Mouse (Mus musculus): ENCODE results near the gene Dnmt3c. TPM values are rescaled to one million over a fixed set of nuclear protein-coding genes. Genes with fewer than 3 reads are reported as not detected.
"Not testable (repeated sequence)": the region's sequence is repeated elsewhere in the genome, so short reads cannot be mapped to it uniquely, and the experiment has no call there.

The Dnmt3c gene
- polyA plus RNA-seq, 1 experiment from 2014 or later: not detected

DNA sequence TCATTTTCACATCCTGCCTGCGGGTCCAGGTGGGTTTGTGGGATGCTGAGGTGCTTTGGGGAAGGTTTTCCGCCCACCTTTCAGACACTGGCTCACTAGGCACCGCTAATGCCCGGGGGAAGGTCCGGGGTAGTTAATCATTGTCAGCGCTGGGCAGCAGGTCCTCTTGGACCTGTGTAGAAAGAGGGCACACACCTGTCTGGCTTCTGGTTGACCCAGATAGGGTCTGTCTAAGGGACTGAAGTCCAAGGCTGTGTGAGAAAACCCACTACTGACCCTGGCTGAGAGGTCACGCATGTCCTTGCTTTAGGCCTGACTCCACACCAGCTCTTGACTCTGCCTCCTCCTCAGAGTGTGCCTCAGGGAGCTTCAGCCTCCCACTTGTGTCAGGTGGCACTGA, 3.0 kb upstream of the Dnmt3c start:
- not testable (repeated sequence) for H3K4me3 ChIP-seq (ENCODE audit: control insufficient read depth in 1 of 2, insufficient read depth in 1 of 2, low read depth in 1 of 2, low read length in 2 of 2); H3K27ac ChIP-seq (replicated peaks in 1 of 2; ENCODE audit: control insufficient read depth in 1 of 2, insufficient read depth in 1 of 2, low read depth in 2 of 2, low read length in 2 of 2); H3K9ac ChIP-seq (ENCODE audit: low read length); ATAC-seq (ENCODE audit: insufficient number of reproducible peaks, insufficient read depth, low FRiP score, low read depth); H3K4me1 ChIP-seq (ENCODE audit: control insufficient read depth in 2 of 2, insufficient read depth in 2 of 2, low read length in 2 of 2); H3K9me3 ChIP-seq (ENCODE audit: control insufficient read depth, low read length); H3K36me3 ChIP-seq (ENCODE audit: control insufficient read depth, insufficient read depth, low read length); H3K27me3 ChIP-seq (ENCODE audit: control insufficient read depth, insufficient read depth, low read length); H3K4me2 ChIP-seq (ENCODE audit: low read length)
- WGBS: 64% methylated on average over 4 of the region's 7 CpGs

DNA sequence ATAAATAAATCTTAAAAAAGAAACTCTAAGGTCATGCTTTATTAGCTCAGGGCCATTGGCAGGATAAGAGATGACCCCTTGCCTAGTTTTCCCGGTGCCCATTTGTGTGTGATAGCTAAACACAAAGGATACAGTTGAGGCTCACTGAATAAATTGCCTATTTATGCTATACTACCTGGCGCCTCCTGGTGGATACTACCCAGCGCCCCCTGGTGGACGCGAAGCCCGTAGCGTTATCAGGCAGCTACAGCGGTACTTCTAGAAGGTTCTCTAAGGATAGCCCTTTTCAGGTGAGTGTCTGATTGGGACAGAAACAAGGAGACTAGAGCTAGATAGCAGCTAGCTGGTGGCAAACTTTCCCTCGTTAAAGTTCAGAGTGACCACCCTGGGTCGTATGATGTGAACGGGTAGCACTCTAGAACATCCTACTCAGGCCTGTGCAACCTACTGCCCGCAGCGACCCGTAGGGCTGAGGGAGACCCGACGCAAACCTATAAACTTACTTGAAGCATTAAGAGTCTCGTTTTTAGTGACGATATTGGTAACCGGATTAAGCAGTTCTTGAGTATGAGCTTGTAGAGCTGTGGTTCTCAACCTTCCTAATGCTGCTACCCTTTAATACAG, 1.9 kb upstream of the Dnmt3c start:
- H3K27me3 ChIP-seq (ENCODE audit: control insufficient read depth, insufficient read depth, low read length): no peaks in the 10 kb centered on the region
- WGBS: 62% methylated on average over 19 of the region's 19 CpGs
- no peak overlapping the region for H3K9ac ChIP-seq (ENCODE audit: low read length)
- H3K9me3 ChIP-seq (ENCODE audit: control insufficient read depth, low read length): no peaks in the 10 kb centered on the region
- H3K27ac ChIP-seq (replicated peaks in 1 of 2; ENCODE audit: control insufficient read depth in 1 of 2, insufficient read depth in 1 of 2, low read depth in 2 of 2, low read length in 2 of 2): no peak overlapping the region
- ATAC-seq (ENCODE audit: insufficient number of reproducible peaks, insufficient read depth, low FRiP score, low read depth): no peak
- no peaks in the 10 kb centered on the region for H3K36me3 ChIP-seq (ENCODE audit: control insufficient read depth, insufficient read depth, low read length)
- no peak overlapping the region for H3K4me2 ChIP-seq (ENCODE audit: low read length)
- no peaks in the 10 kb centered on the region for H3K4me1 ChIP-seq (ENCODE audit: control insufficient read depth in 2 of 2, insufficient read depth in 2 of 2, low read length in 2 of 2)
- H3K4me3 ChIP-seq (ENCODE audit: control insufficient read depth in 1 of 2, insufficient read depth in 1 of 2, low read depth in 1 of 2, low read length in 2 of 2): no peak overlapping the region

DNA sequence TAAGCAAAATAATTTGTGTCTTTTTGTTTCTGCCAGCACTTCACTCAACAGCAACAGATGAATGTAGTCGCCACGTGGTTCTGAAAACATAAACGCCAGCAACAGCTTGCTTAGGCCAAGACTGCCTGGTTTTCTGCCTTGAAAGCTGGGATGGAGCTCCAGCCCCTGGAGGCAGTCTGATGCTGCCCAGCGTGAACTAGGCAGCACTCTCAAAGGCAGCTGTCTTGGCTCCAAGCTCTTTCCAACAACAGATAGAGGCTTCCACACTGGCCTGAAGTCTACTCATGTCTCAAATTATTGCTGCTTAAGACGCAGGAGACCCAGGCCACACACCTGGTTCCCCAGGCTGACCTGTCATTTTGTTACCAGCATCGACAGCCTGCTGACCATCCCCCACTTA, 6.9 kb downstream of the Dnmt3c start:
- Histone ChIP-seq H3K9me3 (ENCODE audit: control insufficient read depth, low read length) (no peaks in the 10 kb centered on the region), H3K9ac (ENCODE audit: low read length) (no peak overlapping the region), H3K27ac (replicated peaks in 1 of 2; ENCODE audit: control insufficient read depth in 1 of 2, insufficient read depth in 1 of 2, low read depth in 2 of 2, low read length in 2 of 2) (no peak overlapping the region), H3K4me1 (ENCODE audit: control insufficient read depth in 2 of 2, insufficient read depth in 2 of 2, low read length in 2 of 2) (no peaks in the 10 kb centered on the region), H3K4me2 (ENCODE audit: low read length) (no peak overlapping the region), H3K27me3 (ENCODE audit: control insufficient read depth, insufficient read depth, low read length) (no peaks in the 10 kb centered on the region), H3K36me3 (ENCODE audit: control insufficient read depth, insufficient read depth, low read length) (no peaks in the 10 kb centered on the region), H3K4me3 (ENCODE audit: control insufficient read depth in 1 of 2, insufficient read depth in 1 of 2, low read depth in 1 of 2, low read length in 2 of 2) (no peak overlapping the region)
- ATAC-seq (ENCODE audit: insufficient number of reproducible peaks, insufficient read depth, low FRiP score, low read depth): no peak
- WGBS: 52% methylated on average over 6 of the region's 6 CpGs

DNA sequence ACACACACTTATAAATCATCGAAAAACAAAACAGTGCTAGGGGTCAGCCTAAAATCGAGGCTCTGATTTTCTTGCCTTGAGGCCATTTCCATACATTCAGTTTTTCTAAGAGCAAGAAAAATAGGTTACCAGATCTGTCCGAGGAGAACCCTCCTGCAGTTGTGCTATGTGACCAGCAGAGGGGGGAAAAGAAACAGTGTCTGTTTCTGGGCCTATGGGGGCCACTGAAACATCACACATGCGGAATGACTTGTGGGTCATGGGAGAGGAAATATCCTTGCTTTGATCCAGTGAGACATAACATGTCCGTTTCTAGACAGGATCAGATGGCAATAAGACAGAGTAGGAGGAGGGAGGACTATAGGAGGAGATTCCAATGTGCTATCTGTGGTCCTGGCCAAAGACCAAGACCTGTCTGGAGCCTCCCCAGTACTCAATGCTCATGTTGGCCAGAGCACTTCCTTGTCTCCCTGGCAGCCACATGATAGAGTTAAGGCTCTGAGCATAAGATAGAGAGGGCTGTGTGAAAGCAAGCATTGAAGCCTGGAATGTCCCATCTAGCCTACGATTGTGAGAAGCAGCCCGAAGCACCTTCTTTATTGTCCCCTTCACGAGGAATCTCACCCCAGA, 14.4 kb downstream of the Dnmt3c start:
- peak overlapping the region in 1 of 2 experiments; percentile 37; a peak in 2 of 4 replicates for H3K27ac ChIP-seq (replicated peaks in 1 of 2; ENCODE audit: control insufficient read depth in 1 of 2, insufficient read depth in 1 of 2, low read depth in 2 of 2, low read length in 2 of 2)
- H3K36me3 ChIP-seq (ENCODE audit: control insufficient read depth, insufficient read depth, low read length): no peaks in the 10 kb centered on the region
- peak; percentile 55 for ATAC-seq (ENCODE audit: insufficient number of reproducible peaks, insufficient read depth, low FRiP score, low read depth)
- no peaks in the 10 kb centered on the region for H3K9me3 ChIP-seq (ENCODE audit: control insufficient read depth, low read length)
- H3K4me3 ChIP-seq (ENCODE audit: control insufficient read depth in 1 of 2, insufficient read depth in 1 of 2, low read depth in 1 of 2, low read length in 2 of 2): no peak overlapping the region
- peaks cover 11 to 31% of the 10 kb centered on the region in 2 experiments for H3K4me1 ChIP-seq (ENCODE audit: control insufficient read depth in 2 of 2, insufficient read depth in 2 of 2, low read length in 2 of 2)
- WGBS: 33% methylated on average over 8 of the region's 8 CpGs
- H3K9ac ChIP-seq (ENCODE audit: low read length): no peak overlapping the region
- peak overlapping the region; percentile 16; the same call in 1 of the 2 replicates for H3K4me2 ChIP-seq (ENCODE audit: low read length)
- no peaks in the 10 kb centered on the region for H3K27me3 ChIP-seq (ENCODE audit: control insufficient read depth, insufficient read depth, low read length)

DNA sequence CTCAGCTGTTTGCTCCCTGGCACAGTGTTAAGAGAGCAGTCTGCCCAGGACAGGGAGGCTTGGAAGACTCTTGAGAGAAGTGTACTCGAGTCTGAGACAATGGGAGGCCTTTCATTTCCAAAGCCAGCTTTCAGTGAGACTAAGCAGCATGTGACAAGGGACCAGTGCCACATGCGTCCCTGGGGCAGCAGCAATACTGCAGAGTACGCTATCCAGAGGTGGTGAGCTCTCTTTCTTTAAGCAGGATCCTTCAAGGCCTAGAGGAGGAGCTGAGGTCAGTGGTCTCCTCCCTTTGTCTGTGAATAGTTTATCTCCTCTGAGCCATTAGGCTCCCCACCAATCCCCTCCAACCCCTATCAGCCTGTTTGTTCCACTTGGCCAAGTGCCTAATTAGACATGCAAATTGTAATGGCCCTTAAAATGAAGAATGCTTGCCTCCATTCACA, 16.2 kb downstream of the Dnmt3c start:
- ATAC-seq (ENCODE audit: insufficient number of reproducible peaks, insufficient read depth, low FRiP score, low read depth): no peak
- Histone ChIP-seq H3K4me3 (ENCODE audit: control insufficient read depth in 1 of 2, insufficient read depth in 1 of 2, low read depth in 1 of 2, low read length in 2 of 2) (no peak overlapping the region), H3K27me3 (ENCODE audit: control insufficient read depth, insufficient read depth, low read length) (no peaks in the 10 kb centered on the region), H3K27ac (replicated peaks in 1 of 2; ENCODE audit: control insufficient read depth in 1 of 2, insufficient read depth in 1 of 2, low read depth in 2 of 2, low read length in 2 of 2) (peak overlapping the region; percentile 28 to 71), H3K9me3 (ENCODE audit: control insufficient read depth, low read length) (no peaks in the 10 kb centered on the region), H3K9ac (ENCODE audit: low read length) (peak overlapping the region; percentile 27; the same call in 1 of the 2 replicates), H3K36me3 (ENCODE audit: control insufficient read depth, insufficient read depth, low read length) (no peaks in the 10 kb centered on the region), H3K4me2 (ENCODE audit: low read length) (no peak overlapping the region), H3K4me1 (ENCODE audit: control insufficient read depth in 2 of 2, insufficient read depth in 2 of 2, low read length in 2 of 2) (peaks cover 11 to 31% of the 10 kb centered on the region in 2 experiments)
- WGBS: 12% methylated on average over 3 of the region's 3 CpGs

DNA sequence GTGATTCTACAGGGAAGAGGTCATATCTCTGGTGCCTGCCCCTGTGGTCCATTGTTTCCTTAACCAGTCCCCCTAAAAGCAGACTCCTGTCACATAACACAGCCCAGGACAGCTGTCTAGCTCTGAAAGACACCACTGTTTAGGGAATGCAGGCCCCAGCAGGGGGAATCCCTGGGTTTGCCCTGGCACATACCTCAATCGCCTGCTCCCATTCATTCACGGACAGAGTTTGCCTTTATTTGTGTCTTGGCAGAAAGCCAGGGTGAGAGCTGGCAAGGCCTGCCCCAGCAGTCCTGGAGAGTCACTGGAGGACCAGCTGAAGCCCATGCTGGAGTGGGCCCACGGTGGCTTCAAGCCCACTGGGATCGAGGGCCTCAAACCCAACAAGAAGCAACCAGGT, 16.8 kb downstream of the Dnmt3c start:
- WGBS: 15% methylated on average over 4 of the region's 4 CpGs
- peak overlapping the region; percentile 31 to 71 for H3K27ac ChIP-seq (replicated peaks in 1 of 2; ENCODE audit: control insufficient read depth in 1 of 2, insufficient read depth in 1 of 2, low read depth in 2 of 2, low read length in 2 of 2)
- H3K4me3 ChIP-seq (ENCODE audit: control insufficient read depth in 1 of 2, insufficient read depth in 1 of 2, low read depth in 1 of 2, low read length in 2 of 2): no peak overlapping the region
- no peaks in the 10 kb centered on the region for H3K27me3 ChIP-seq (ENCODE audit: control insufficient read depth, insufficient read depth, low read length)
- peaks cover 11 to 31% of the 10 kb centered on the region in 2 experiments for H3K4me1 ChIP-seq (ENCODE audit: control insufficient read depth in 2 of 2, insufficient read depth in 2 of 2, low read length in 2 of 2)
- no peak overlapping the region for H3K4me2 ChIP-seq (ENCODE audit: low read length)
- H3K36me3 ChIP-seq (ENCODE audit: control insufficient read depth, insufficient read depth, low read length): no peaks in the 10 kb centered on the region
- H3K9me3 ChIP-seq (ENCODE audit: control insufficient read depth, low read length): no peaks in the 10 kb centered on the region
- no peak overlapping the region for H3K9ac ChIP-seq (ENCODE audit: low read length)
- ATAC-seq (ENCODE audit: insufficient number of reproducible peaks, insufficient read depth, low FRiP score, low read depth): peak; percentile 52; the same call in 1 of the 2 replicates

DNA sequence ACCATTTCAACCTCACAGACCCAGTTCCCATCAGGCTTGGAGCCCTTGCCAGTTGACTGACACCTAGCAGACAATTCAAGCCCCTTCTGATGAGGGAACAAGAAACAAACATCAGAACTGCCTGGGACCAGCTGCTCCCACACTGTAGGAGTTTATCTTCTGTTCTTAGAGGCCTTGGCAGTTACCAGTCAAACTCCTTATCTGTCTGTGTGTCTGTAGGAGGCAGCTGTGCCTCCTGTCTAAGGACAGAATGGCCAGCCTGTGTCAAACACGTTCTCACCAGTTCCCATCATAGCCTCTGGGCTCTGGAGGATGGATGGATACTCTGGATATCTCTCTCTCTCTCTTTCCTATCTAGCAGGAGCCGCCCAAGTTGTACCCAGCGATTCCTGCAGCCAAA, 21.4 kb downstream of the Dnmt3c start:
- H3K4me3 ChIP-seq (ENCODE audit: control insufficient read depth in 1 of 2, insufficient read depth in 1 of 2, low read depth in 1 of 2, low read length in 2 of 2); H3K9ac ChIP-seq (ENCODE audit: low read length); H3K9me3 ChIP-seq (ENCODE audit: control insufficient read depth, low read length); H3K4me2 ChIP-seq (ENCODE audit: low read length); H3K27me3 ChIP-seq (ENCODE audit: control insufficient read depth, insufficient read depth, low read length); ATAC-seq (ENCODE audit: insufficient number of reproducible peaks, insufficient read depth, low FRiP score, low read depth); H3K27ac ChIP-seq (replicated peaks in 1 of 2; ENCODE audit: control insufficient read depth in 1 of 2, insufficient read depth in 1 of 2, low read depth in 2 of 2, low read length in 2 of 2); H3K4me1 ChIP-seq (ENCODE audit: control insufficient read depth in 2 of 2, insufficient read depth in 2 of 2, low read length in 2 of 2); H3K36me3 ChIP-seq (ENCODE audit: control insufficient read depth, insufficient read depth, low read length): not testable (repeated sequence)
- WGBS: 39% methylated on average over 3 of the region's 3 CpGs
